Mouse (Mus musculus): ENCODE measurements around the gene Adh7. TPM values are rescaled to one million over a fixed set of nuclear protein-coding genes. Genes with fewer than 3 reads are reported as not detected.

Adh7 gene
- polyA plus RNA-seq, 1 experiment = 0.08 TPM

GRCm38 (mm10) chr3:138210432-138211075 lies 7.0 kb upstream of the Adh7 start:
- TF ChIP-seq POLR2A (IDR thresholded peaks at IDR 0.05; ENCODE audit: low read depth, low read length) (no peak), CTCF (IDR thresholded peaks at IDR 0.05; ENCODE audit: extremely low read depth, insufficient read length, insufficient replicate concordance, low read depth, low read length) (no peak)
- H3K27me3 ChIP-seq (ENCODE audit: control insufficient read depth, insufficient read depth, low read length) = no peaks in the 10 kb centered on the region
- H3K4me1 ChIP-seq (ENCODE audit: control insufficient read depth, insufficient read depth, insufficient read length, low read length) = no peaks in the 10 kb centered on the region
- no peak overlapping the region for H3K27ac ChIP-seq (ENCODE audit: insufficient read depth, low read depth, low read length)
- WGBS = 87% methylated on average over 5 of the region's 5 CpGs
- H3K4me3 ChIP-seq (ENCODE audit: low read depth, low read length) = no peak overlapping the region
- H3K36me3 ChIP-seq (ENCODE audit: control insufficient read depth, insufficient read depth, low read length) = no peaks in the 10 kb centered on the region

DNA sequence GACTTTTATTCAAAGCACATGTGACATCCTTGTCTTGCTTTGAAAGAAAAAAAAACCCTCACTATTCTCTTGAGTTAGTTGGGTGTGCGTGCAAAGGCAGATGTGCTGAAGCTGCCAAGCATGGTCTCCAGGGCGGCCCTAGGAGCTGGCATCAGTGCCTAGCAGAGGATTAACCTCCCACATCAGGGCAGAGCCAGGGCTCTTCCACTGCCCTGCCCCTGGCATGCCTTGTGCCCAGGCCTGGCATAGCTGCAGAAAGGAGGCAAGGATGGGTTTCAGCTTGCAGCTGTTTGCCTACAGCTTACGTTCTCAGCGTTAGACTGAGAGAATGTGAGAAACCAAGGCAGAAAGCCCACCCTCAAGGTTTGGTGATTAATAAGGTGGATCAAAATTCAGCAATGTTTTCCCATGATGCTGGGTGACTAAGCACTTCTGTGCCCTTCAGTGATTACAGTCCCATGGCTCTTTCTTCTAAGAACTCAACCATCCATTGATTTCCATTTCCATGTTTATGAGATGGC lies 5.1 kb upstream of the Adh7 start:
- no peak for TF ChIP-seq CTCF (IDR thresholded peaks at IDR 0.05; ENCODE audit: extremely low read depth, insufficient read length, insufficient replicate concordance, low read depth, low read length)
- Histone ChIP-seq H3K27ac (ENCODE audit: insufficient read depth, low read depth, low read length) (no peak overlapping the region), H3K4me1 (ENCODE audit: control insufficient read depth, insufficient read depth, insufficient read length, low read length) (no peaks in the 10 kb centered on the region), H3K27me3 (ENCODE audit: control insufficient read depth, insufficient read depth, low read length) (no peaks in the 10 kb centered on the region), H3K36me3 (ENCODE audit: control insufficient read depth, insufficient read depth, low read length) (no peaks in the 10 kb centered on the region), H3K4me3 (ENCODE audit: low read depth, low read length) (no peak overlapping the region)
- WGBS = 94% methylated on average over 4 of the region's 4 CpGs

- no peaks in the 10 kb centered on the region for H3K36me3 ChIP-seq (ENCODE audit: control insufficient read depth, insufficient read depth, low read length)
- H3K27me3 ChIP-seq (ENCODE audit: control insufficient read depth, insufficient read depth, low read length) = no peaks in the 10 kb centered on the region
- WGBS = 74% methylated on average over 11 of the region's 11 CpGs
- TF ChIP-seq POLR2A (IDR thresholded peaks at IDR 0.05; ENCODE audit: low read depth, low read length) (no peak), CTCF (IDR thresholded peaks at IDR 0.05; ENCODE audit: extremely low read depth, insufficient read length, insufficient replicate concordance, low read depth, low read length) (no peak)
- no peak overlapping the region for H3K4me3 ChIP-seq (ENCODE audit: low read depth, low read length)
- no peaks in the 10 kb centered on the region for H3K4me1 ChIP-seq (ENCODE audit: control insufficient read depth, insufficient read depth, insufficient read length, low read length)
- H3K27ac ChIP-seq (ENCODE audit: insufficient read depth, low read depth, low read length) = no peak overlapping the region
These were observed 2.1 kb upstream of the Adh7 start for GRCm38 (mm10) chr3:138215395-138215989.

- Histone ChIP-seq H3K27me3 (ENCODE audit: control insufficient read depth, insufficient read depth, low read length) (no peaks in the 10 kb centered on the region), H3K36me3 (ENCODE audit: control insufficient read depth, insufficient read depth, low read length) (no peaks in the 10 kb centered on the region), H3K4me3 (ENCODE audit: low read depth, low read length) (no peak overlapping the region), H3K27ac (ENCODE audit: insufficient read depth, low read depth, low read length) (no peak overlapping the region), H3K4me1 (ENCODE audit: control insufficient read depth, insufficient read depth, insufficient read length, low read length) (no peaks in the 10 kb centered on the region)
- 80% methylated on average over 8 of the region's 8 CpGs for WGBS
- no peak for TF ChIP-seq CTCF (IDR thresholded peaks at IDR 0.05; ENCODE audit: extremely low read depth, insufficient read length, insufficient replicate concordance, low read depth, low read length)
These were observed 1.5 kb upstream of the Adh7 start for GRCm38 (mm10) chr3:138216091-138216490.

DNA sequence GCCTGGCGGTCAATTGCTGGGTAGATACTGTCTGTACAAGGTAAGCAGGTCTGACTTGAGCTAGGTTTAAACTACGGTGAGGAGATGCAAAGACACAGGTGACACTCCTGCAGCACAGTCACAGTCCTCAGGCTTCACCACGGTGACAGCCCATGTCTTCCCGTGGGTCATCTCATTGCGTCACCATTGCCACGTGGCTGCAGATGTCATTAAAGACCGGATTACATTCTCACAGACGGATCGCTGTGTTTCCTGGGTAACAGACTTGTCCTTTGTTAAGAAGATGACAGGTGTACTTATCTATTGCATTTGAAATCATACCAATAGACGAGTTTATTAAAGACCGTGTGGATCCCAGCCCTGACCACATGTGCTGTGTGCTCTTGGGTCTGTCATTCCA lies 3.6 kb downstream of the Adh7 start:
- 86% methylated on average over 11 of the region's 11 CpGs for WGBS
- Histone ChIP-seq H3K4me3 (ENCODE audit: low read depth, low read length) (no peak overlapping the region), H3K4me1 (ENCODE audit: control insufficient read depth, insufficient read depth, insufficient read length, low read length) (peaks cover 20% of the 10 kb centered on the region), H3K27ac (ENCODE audit: insufficient read depth, low read depth, low read length) (no peak overlapping the region), H3K27me3 (ENCODE audit: control insufficient read depth, insufficient read depth, low read length) (no peaks in the 10 kb centered on the region), H3K36me3 (ENCODE audit: control insufficient read depth, insufficient read depth, low read length) (no peaks in the 10 kb centered on the region)
- TF ChIP-seq POLR2A (IDR thresholded peaks at IDR 0.05; ENCODE audit: low read depth, low read length) = no peak
- no peak for TF ChIP-seq CTCF (IDR thresholded peaks at IDR 0.05; ENCODE audit: extremely low read depth, insufficient read length, insufficient replicate concordance, low read depth, low read length)

DNA sequence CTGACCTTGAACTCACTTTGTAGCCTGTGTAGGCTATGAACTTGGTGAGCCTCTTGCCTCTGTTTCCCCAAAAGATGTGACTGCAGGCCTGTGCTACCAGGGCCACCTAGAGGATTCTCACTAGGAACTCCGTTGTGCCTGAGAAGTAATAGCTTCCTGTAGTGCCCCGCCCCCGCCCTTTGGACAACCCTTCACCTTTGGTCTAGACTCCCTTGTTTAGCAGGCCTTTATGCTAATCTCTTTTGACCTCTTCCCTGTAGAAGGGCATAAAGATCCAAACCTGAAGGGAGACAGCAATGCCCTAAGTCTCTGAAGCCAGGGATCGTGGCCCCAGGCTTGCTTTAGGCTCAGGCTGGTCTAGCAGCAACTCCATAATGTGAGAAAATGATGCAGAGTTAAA lies 5.0 kb downstream of the Adh7 start:
- no peak overlapping the region for H3K4me3 ChIP-seq (ENCODE audit: low read depth, low read length)
- peak overlapping the region; percentile 70 for H3K27ac ChIP-seq (ENCODE audit: insufficient read depth, low read depth, low read length)
- no peaks in the 10 kb centered on the region for H3K36me3 ChIP-seq (ENCODE audit: control insufficient read depth, insufficient read depth, low read length)
- TF ChIP-seq POLR2A (IDR thresholded peaks at IDR 0.05; ENCODE audit: low read depth, low read length) (no peak), CTCF (IDR thresholded peaks at IDR 0.05; ENCODE audit: extremely low read depth, insufficient read length, insufficient replicate concordance, low read depth, low read length) (peak; percentile 20; the same call in 1 of the 2 replicates)
- peaks cover 24% of the 10 kb centered on the region for H3K4me1 ChIP-seq (ENCODE audit: control insufficient read depth, insufficient read depth, insufficient read length, low read length)
- H3K27me3 ChIP-seq (ENCODE audit: control insufficient read depth, insufficient read depth, low read length) = no peaks in the 10 kb centered on the region
- WGBS = 29% methylated on average over 4 of the region's 4 CpGs

- Histone ChIP-seq H3K27me3 (ENCODE audit: control insufficient read depth, insufficient read depth, low read length) (no peaks in the 10 kb centered on the region), H3K4me3 (ENCODE audit: low read depth, low read length) (no peak overlapping the region), H3K4me1 (ENCODE audit: control insufficient read depth, insufficient read depth, insufficient read length, low read length) (peaks cover 24% of the 10 kb centered on the region), H3K36me3 (ENCODE audit: control insufficient read depth, insufficient read depth, low read length) (no peaks in the 10 kb centered on the region), H3K27ac (ENCODE audit: insufficient read depth, low read depth, low read length) (peak overlapping the region; percentile 70)
- no peak for TF ChIP-seq POLR2A (IDR thresholded peaks at IDR 0.05; ENCODE audit: low read depth, low read length)
- no peak; the same call in 1 of the 2 replicates for TF ChIP-seq CTCF (IDR thresholded peaks at IDR 0.05; ENCODE audit: extremely low read depth, insufficient read length, insufficient replicate concordance, low read depth, low read length)
- WGBS = 40% methylated on average over 5 of the region's 5 CpGs
These were observed 5.4 kb downstream of the Adh7 start for GRCm38 (mm10) chr3:138222952-138223351.

Measured in small intestine, adult 2 months (tissue).